Mouse (Mus musculus) C2C12 (cell line): ENCODE measurements around the gene Pcmtd2.

Experiments used
- CTCF ChIP-seq: IDR thresholded peaks from one replicate; pipeline ENCODE4 v1.5.1; 2011; ENCODE audit not compliant: control insufficient read depth, insufficient read depth, insufficient read length
- FOSL1 ChIP-seq: IDR thresholded peaks from one replicate; pipeline ENCODE4 v1.8.0; 2011; ENCODE audit warnings: mild to moderate bottlenecking, low read length; ENCODE audit not compliant: poor library complexity, insufficient read depth, severe bottlenecking
- MAX ChIP-seq: IDR thresholded peaks from one replicate; pipeline ENCODE4 v1.6.1; 2011; ENCODE audit warnings: mild to moderate bottlenecking, control low read depth
- MYOD1 ChIP-seq: IDR thresholded peaks from one replicate; pipeline ENCODE4 v1.6.1; 2011; ENCODE audit warnings: low read depth; ENCODE audit not compliant: control insufficient read depth, insufficient read length
- MYOG ChIP-seq: IDR thresholded peaks from one replicate; pipeline ENCODE4 v1.6.1; 2011; ENCODE audit not compliant: control insufficient read depth, insufficient read length; ENCODE audit errors: extremely low read depth
- USF1 ChIP-seq: IDR thresholded peaks from one replicate; pipeline ENCODE4 v1.6.1; 2011; ENCODE audit warnings: low read depth, mild to moderate bottlenecking, control low read depth, moderate library complexity

DNA sequence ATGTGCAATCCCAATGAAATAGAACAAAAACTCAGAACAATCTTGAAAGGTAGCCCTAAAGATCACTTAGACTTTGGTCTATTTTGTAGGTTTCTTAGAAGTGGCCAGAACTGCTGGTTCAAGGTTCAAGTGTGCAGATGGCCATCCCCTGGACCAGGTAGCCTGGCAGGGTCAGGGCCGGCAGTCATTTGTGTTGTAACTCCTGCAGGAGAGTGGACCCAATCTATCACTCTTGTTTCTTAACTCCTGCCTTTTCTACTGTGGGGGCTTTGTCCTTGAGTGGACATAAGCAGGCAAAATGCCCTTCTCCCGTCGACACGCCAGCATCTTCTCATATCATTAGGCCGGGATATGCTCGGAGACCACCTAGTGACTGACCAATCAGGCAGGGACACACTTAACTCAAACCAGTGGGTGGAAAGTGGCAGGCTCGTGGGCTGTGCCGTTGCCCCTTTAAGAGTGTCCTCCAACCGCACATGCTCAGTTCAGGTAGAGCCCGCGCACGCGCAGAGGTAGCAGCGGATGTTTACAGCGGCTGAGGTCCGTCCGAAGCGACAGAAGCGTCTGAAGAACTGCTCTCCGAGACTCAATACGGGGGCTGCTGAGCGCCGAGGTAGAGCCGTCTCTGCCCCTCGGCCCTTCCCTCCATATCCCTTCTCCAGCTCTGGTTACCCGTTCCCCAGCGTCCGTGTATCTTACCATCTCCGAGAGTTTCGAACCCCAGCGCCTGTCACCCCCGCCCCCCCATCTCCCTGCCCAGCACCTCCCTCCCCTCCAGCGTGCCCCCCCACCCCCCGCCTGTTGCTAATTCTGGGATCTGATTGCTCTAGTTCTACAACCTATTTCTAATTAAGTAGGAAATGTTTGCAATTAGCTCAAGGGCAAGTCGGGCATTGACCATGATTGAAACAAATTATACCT lies at the start of gene Pcmtd2:
- TF ChIP-seq CTCF (no peak), MYOG (no peak), USF1 (no peak), MYOD1 (no peak), MAX (peak; percentile 71), FOSL1 (no peak)
